Mouse (Mus musculus) CH12.LX (cell line): Measurements from ENCODE around the gene 6030408B16Rik. TPM values are rescaled to one million over a fixed set of nuclear protein-coding genes. Genes with fewer than 3 reads are reported as not detected.

Experiments used
- DNase-seq: peaks from one replicate; pipeline ENCODE4 v3.0.0-alpha.2; 2013; ENCODE audit errors: extremely low read depth
- H3K27ac ChIP-seq: 2 replicates; pipeline ENCODE4 v1.5.1; 2012; ENCODE audit warnings: low read depth, mild to moderate bottlenecking, control low read depth, moderate library complexity; ENCODE audit not compliant: insufficient read depth
- H3K27me3 ChIP-seq: replicated peaks from 2 replicates; pipeline ENCODE3; 2012; ENCODE audit warnings: inconsistent platforms
- H3K36me3 ChIP-seq, 2 experiments: replicated peaks in 1 of 2; 2 replicates each; pipeline versions ENCODE3 to v1.6.1; 2012; ENCODE audit warnings: inconsistent platforms in 1 of 2, low read length in 1 of 2, mild to moderate bottlenecking in 1 of 2, mixed read lengths in 1 of 2, moderate library complexity in 1 of 2; ENCODE audit not compliant: control insufficient read depth in 1 of 2, insufficient read depth in 1 of 2
- H3K4me1 ChIP-seq, 2 experiments: 2 replicates each; pipeline ENCODE4 v1.6.1; 2012; ENCODE audit warnings: inconsistent platforms in 1 of 2, moderate library complexity in 1 of 2; ENCODE audit not compliant: insufficient read depth in 2 of 2, control insufficient read depth in 1 of 2
- H3K4me2 ChIP-seq: 2 replicates; pipeline ENCODE4 v1.6.1; 2012; ENCODE audit warnings: low read depth, mild to moderate bottlenecking, control low read depth; ENCODE audit not compliant: poor library complexity, insufficient read depth, severe bottlenecking
- H3K4me3 ChIP-seq, 3 experiments: fragments of 150-350 bp in 1 of 3; sonication (generic) in 1 of 3; replicated peaks in 1 of 3; 2 replicates each; pipeline versions ENCODE3 to v1.5.1; 2011 to 2012; ENCODE audit warnings: low read depth in 2 of 3, low read length in 2 of 3, mild to moderate bottlenecking in 2 of 3, moderate library complexity in 2 of 3, control low read depth in 1 of 3, improper control_type of control experiment in 1 of 3, inconsistent platforms in 1 of 3, mixed read lengths in 1 of 3; ENCODE audit not compliant: poor library complexity in 1 of 3
- H3K79me2 ChIP-seq: replicated peaks from 2 replicates; pipeline ENCODE4 v1.6.1; 2012; ENCODE audit warnings: mild to moderate bottlenecking, moderate library complexity; ENCODE audit not compliant: control insufficient read depth, poor library complexity, insufficient read depth, severe bottlenecking; ENCODE audit errors: extremely low read depth
- H3K9ac ChIP-seq: 2 replicates; pipeline ENCODE4 v1.6.1; 2012; ENCODE audit warnings: low read depth, mild to moderate bottlenecking, control low read depth, moderate library complexity; ENCODE audit not compliant: insufficient read depth
- H3K9me3 ChIP-seq: replicated peaks from 2 replicates; pipeline ENCODE3; 2012; ENCODE audit warnings: low read length, inconsistent platforms, mixed read lengths
- BHLHE40 ChIP-seq: IDR thresholded peaks from 2 replicates; pipeline ENCODE4 v1.6.1; 2011; ENCODE audit warnings: mild to moderate bottlenecking, low read depth, low read length, improper control_type of control experiment
- CHD1 ChIP-seq: IDR thresholded peaks from 2 replicates; pipeline ENCODE4 v1.6.1; 2012; ENCODE audit warnings: low read depth, low read length, improper control_type of control experiment, inconsistent platforms
- CHD2 ChIP-seq: IDR thresholded peaks from 2 replicates; pipeline ENCODE4 v1.6.1; 2011; ENCODE audit warnings: low read length, improper control_type of control experiment
- GABPA ChIP-seq: IDR thresholded peaks from 2 replicates; pipeline ENCODE4 v1.6.1; 2012; ENCODE audit warnings: low read depth, low read length, improper control_type of control experiment, inconsistent platforms; ENCODE audit not compliant: insufficient replicate concordance
- IRF4 ChIP-seq: IDR thresholded peaks from 2 replicates; pipeline ENCODE4 v1.6.1; 2014; ENCODE audit warnings: low read depth, mild to moderate bottlenecking, inconsistent platforms, low read length, improper control_type of control experiment
- JUN ChIP-seq: IDR thresholded peaks from 2 replicates; pipeline ENCODE4 v1.6.1; 2011; ENCODE audit warnings: low read depth, mild to moderate bottlenecking, low read length, improper control_type of control experiment, moderate library complexity; ENCODE audit not compliant: insufficient read depth
- JUND ChIP-seq: conservative IDR thresholded peaks from 2 replicates; pipeline ENCODE4 v1.6.1; 2011; ENCODE audit warnings: low read depth, low read length, improper control_type of control experiment
- MAFK ChIP-seq: IDR thresholded peaks from 2 replicates; pipeline ENCODE4 v1.6.1; 2011; ENCODE audit warnings: low read length, improper control_type of control experiment; ENCODE audit not compliant: insufficient replicate concordance
- MAZ ChIP-seq: IDR thresholded peaks from 2 replicates; pipeline ENCODE4 v1.6.1; 2012; ENCODE audit warnings: low read depth, mild to moderate bottlenecking, inconsistent platforms, low read length, improper control_type of control experiment, moderate library complexity
- MXI1 ChIP-seq: IDR thresholded peaks from 2 replicates; pipeline ENCODE4 v1.6.1; 2011; ENCODE audit warnings: mild to moderate bottlenecking, low read depth, low read length, improper control_type of control experiment
- MYC ChIP-seq: IDR thresholded peaks from 2 replicates; pipeline ENCODE4 v1.6.1; 2011; ENCODE audit warnings: low read depth, mild to moderate bottlenecking, improper control_type of control experiment, low read length
- NELFE ChIP-seq: IDR thresholded peaks from 2 replicates; pipeline ENCODE4 v1.6.1; 2011; ENCODE audit warnings: low read depth, low read length, improper control_type of control experiment
- NRF1 ChIP-seq: IDR thresholded peaks from 2 replicates; pipeline ENCODE4 v1.6.1; 2014; ENCODE audit warnings: low read depth, mild to moderate bottlenecking, inconsistent platforms, low read length, improper control_type of control experiment, moderate library complexity
- POLR2AphosphoS2 ChIP-seq: IDR thresholded peaks from 2 replicates; pipeline ENCODE4 v1.6.1; 2011; ENCODE audit warnings: low read depth, low read length, improper control_type of control experiment
- RAD21 ChIP-seq: IDR thresholded peaks from 2 replicates; pipeline ENCODE4 v1.6.1; 2011; ENCODE audit warnings: low read depth, mild to moderate bottlenecking, low read length, improper control_type of control experiment, moderate library complexity
- RCOR1 ChIP-seq: conservative IDR thresholded peaks from 2 replicates; pipeline ENCODE4 v1.6.1; 2012; ENCODE audit warnings: low read depth, mild to moderate bottlenecking, inconsistent platforms, low read length, improper control_type of control experiment
- SMC3 ChIP-seq: IDR thresholded peaks from 2 replicates; pipeline ENCODE4 v1.6.1; 2011; ENCODE audit warnings: low read depth, low read length, improper control_type of control experiment
- TBP ChIP-seq: conservative IDR thresholded peaks from 2 replicates; pipeline ENCODE4 v1.6.1; 2011; ENCODE audit warnings: low read depth, low read length, improper control_type of control experiment
- TCF12 ChIP-seq: IDR thresholded peaks from 2 replicates; pipeline ENCODE4 v1.6.1; 2014; ENCODE audit warnings: low read depth, mild to moderate bottlenecking, inconsistent platforms, low read length, improper control_type of control experiment
- USF1 ChIP-seq: IDR thresholded peaks from 2 replicates; pipeline ENCODE4 v1.6.1; 2014; ENCODE audit warnings: low read depth, mild to moderate bottlenecking, inconsistent platforms, low read length, improper control_type of control experiment
- USF2 ChIP-seq: conservative IDR thresholded peaks from 2 replicates; pipeline ENCODE4 v1.6.1; 2011; ENCODE audit warnings: low read depth, low read length, improper control_type of control experiment
- ZC3H11A ChIP-seq: IDR thresholded peaks from 2 replicates; pipeline ENCODE4 v1.6.1; 2012; ENCODE audit warnings: low read depth, mild to moderate bottlenecking, inconsistent platforms, low read length, improper control_type of control experiment
- ZKSCAN1 ChIP-seq: IDR thresholded peaks from 2 replicates; pipeline ENCODE4 v1.6.1; 2012; ENCODE audit warnings: low read depth, inconsistent platforms, low read length, improper control_type of control experiment, borderline replicate concordance
- ZMIZ1 ChIP-seq: IDR thresholded peaks from 2 replicates; pipeline ENCODE4 v1.6.1; 2012; ENCODE audit warnings: low read depth, mild to moderate bottlenecking, inconsistent platforms, low read length, improper control_type of control experiment
- dilution Hi-C: fragments of 300-500 bp; cut with MboI; formaldehyde crosslinking; loops from 2 replicates; pipeline ENCODE4 v1.14.3; 2020; ENCODE audit warnings: low sequenced_read_pairs; ENCODE audit not compliant: extremely low pct_unique_long_range_greater_than_20kb, extremely low pct_ligation_motif_present
- in situ Hi-C: fragments of 300-500 bp; cut with MboI; formaldehyde crosslinking; loops from 3 replicates; pipeline ENCODE4 v1.14.3; 2019; ENCODE audit warnings: low sequenced_read_pairs, low pct_ligation_motif_present, low pct_unique_long_range_greater_than_20kb, mixed read lengths
- polyA plus RNA-seq: library from polyadenylated mRNA; unstranded; fragments of >175 nt; gene quantifications from 2 replicates; pipeline ENCODE4 v1.2.1, GENCODE M21; 2012; ENCODE audit warnings: low read depth; ENCODE audit not compliant: insufficient read length
- total RNA-seq, 2 experiments: library from RNA; depleted of rRNA; stranded (reverse); fragments of 300-350 nt in 1 of 2; fragments of >200 nt in 1 of 2; gene quantifications; 2 replicates each; pipeline ENCODE4 v1.2.3; 2012 to 2014

Gene 6030408B16Rik
- total and polyA plus RNA-seq, 3 experiments: 0.13 to 0.17 TPM; not detected in 1

DNA sequence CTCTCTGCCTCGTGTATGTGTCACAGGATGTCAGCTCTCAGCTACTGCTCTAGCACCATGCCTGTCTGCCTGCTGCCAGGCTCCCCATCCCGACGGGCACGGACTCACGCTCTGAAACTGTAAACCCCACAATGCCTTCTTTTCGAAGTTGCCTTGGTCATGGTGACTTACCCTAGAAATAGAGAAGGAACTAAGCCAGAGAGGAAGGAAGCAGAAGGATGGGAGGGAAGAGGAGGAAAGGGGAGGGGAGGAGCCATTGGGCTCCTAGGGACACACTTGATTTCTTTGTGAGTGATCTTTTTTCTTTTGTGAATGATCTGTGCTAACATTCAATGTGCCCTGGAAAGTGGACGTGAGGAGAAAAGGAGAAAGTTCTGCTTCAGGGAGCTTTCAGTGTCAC, 5.0 kb downstream of the 6030408B16Rik start:
- Histone ChIP-seq H3K4me2 (no peak overlapping the region), H3K4me1 (peaks cover 2 to 3% of the 10 kb centered on the region in 2 experiments; a peak in 1 of 4 replicates), H3K36me3 (peaks cover 0 to 8% of the 10 kb centered on the region in 2 experiments), H3K27ac (no peak overlapping the region), H3K9me3 (no peaks in the 10 kb centered on the region), H3K9ac (no peak overlapping the region), H3K27me3 (no peaks in the 10 kb centered on the region), H3K79me2 (no peaks in the 10 kb centered on the region), H3K4me3 (no peak overlapping the region)
- DNase-seq: no peak
- no peak for TF ChIP-seq MAFK
- TF ChIP-seq SMC3: no peak
- TF ChIP-seq JUN: no peak
- TF ChIP-seq POLR2AphosphoS2: no peak
- TF ChIP-seq NRF1: no peak
- TF ChIP-seq ZC3H11A: no peak
- no peak for TF ChIP-seq JUND
- no peak for TF ChIP-seq IRF4
- TF ChIP-seq RAD21: no peak
- TF ChIP-seq USF2: no peak
- TF ChIP-seq GABPA: no peak
- TF ChIP-seq BHLHE40: no peak
- no peak for TF ChIP-seq MAZ
- no peak for TF ChIP-seq ZKSCAN1
- TF ChIP-seq USF1: no peak
- TF ChIP-seq CHD2: no peak
- TF ChIP-seq TBP: no peak
- no peak for TF ChIP-seq RCOR1
- TF ChIP-seq MXI1: no peak
- dilution Hi-C loops: no loop called here
- in situ Hi-C loops: no loop called here

DNA sequence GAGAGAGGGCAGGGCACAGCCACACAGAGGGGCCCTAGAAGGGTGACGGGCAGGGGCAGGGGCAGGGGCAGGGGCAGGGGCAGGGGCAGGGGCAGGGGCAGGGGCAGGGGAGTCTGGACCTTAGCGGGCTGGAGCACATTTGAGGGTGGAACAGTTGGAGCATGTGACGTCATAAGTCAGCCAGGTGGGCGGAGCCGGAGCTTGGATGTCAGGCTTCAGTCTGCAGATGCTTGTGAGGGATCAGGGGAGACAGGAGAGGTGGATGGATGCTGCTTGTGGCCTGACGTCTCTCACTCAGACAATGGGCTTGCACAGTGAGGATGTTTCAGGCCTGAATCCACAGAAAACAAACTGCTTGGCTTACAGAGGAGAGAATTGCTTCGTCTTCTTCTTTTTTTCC, 5.5 kb downstream of the 6030408B16Rik start:
- in situ Hi-C loops: no loop called here
- dilution Hi-C loops: no loop called here

More for the DNA sequence above, 5.5 kb downstream of the 6030408B16Rik start:
- Histone ChIP-seq H3K9ac (no peak overlapping the region), H3K36me3 (peaks cover 0 to 4% of the 10 kb centered on the region in 2 experiments), H3K27ac (no peak overlapping the region), H3K9me3 (peaks cover 5% of the 10 kb centered on the region), H3K4me2 (no peak overlapping the region), H3K4me1 (0 out of 4 replicates have a peak, but pooled peaks cover 0 to 3% of the 10 kb centered on the region in 2 experiments), H3K27me3 (no peaks in the 10 kb centered on the region), H3K4me3 (no peak overlapping the region), H3K79me2 (no peaks in the 10 kb centered on the region)
- TF ChIP-seq ZMIZ1 (no peak), CHD1 (no peak), USF1 (no peak), NELFE (no peak), TBP (no peak), POLR2AphosphoS2 (no peak), MAZ (no peak), MAFK (no peak), MYC (no peak), TCF12 (no peak)
- no peak for DNase-seq
